Mouse (Mus musculus) stomach, postnatal 0 days (tissue): ENCODE measurements around the gene Enpp7. TPM values are rescaled to one million over a fixed set of nuclear protein-coding genes. Genes with fewer than 3 reads are reported as not detected.

Experiments used
- ATAC-seq: fragments of 200-750 bp; cut with Nextera tagmentation; 2 replicates; pipeline ENCODE4 v1.8.0; 2017; ENCODE audit not compliant: low FRiP score, low TSS enrichment
- DNase-seq: peaks from one replicate; pipeline ENCODE4 v3.0.0-alpha.2; 2016; ENCODE audit warnings: low spot score
- H3K27ac ChIP-seq: fragments of 300-500 bp; sonication (generic); replicated peaks from 2 replicates; pipeline ENCODE4 v1.5.1; 2014; ENCODE audit warnings: mild to moderate bottlenecking, control low read depth
- H3K27me3 ChIP-seq: fragments of 300-500 bp; sonication (generic); 2 replicates; pipeline ENCODE4 v1.6.1; 2014; ENCODE audit warnings: low read length; ENCODE audit not compliant: control insufficient read depth, insufficient read depth
- H3K36me3 ChIP-seq: fragments of 300-500 bp; sonication (generic); 2 replicates; pipeline ENCODE4 v1.6.1; 2014; ENCODE audit warnings: low read length, mixed read lengths; ENCODE audit not compliant: control insufficient read depth, insufficient read depth
- H3K4me1 ChIP-seq: fragments of 300-500 bp; sonication (generic); replicated peaks from 2 replicates; pipeline ENCODE4 v1.6.1; 2014; ENCODE audit warnings: antibody characterized with exemption; ENCODE audit not compliant: control insufficient read depth, insufficient read depth
- H3K4me2 ChIP-seq: fragments of 300-500 bp; sonication (generic); replicated peaks from 2 replicates; pipeline ENCODE4 v1.6.1; 2014; ENCODE audit warnings: low read depth, mild to moderate bottlenecking, control low read depth, moderate library complexity
- H3K4me3 ChIP-seq: fragments of 300-500 bp; sonication (generic); 2 replicates; pipeline ENCODE4 v1.5.1; 2014; ENCODE audit warnings: low read depth, low read length, control low read depth
- H3K9ac ChIP-seq: fragments of 300-500 bp; sonication (generic); 2 replicates; pipeline ENCODE4 v1.6.1; 2014; ENCODE audit warnings: mild to moderate bottlenecking, low read length, control low read depth, mixed read lengths
- H3K9me3 ChIP-seq: fragments of 300-500 bp; sonication (generic); 2 replicates; pipeline ENCODE4 v1.6.1; 2016; ENCODE audit warnings: low read length; ENCODE audit not compliant: control insufficient read depth
- CTCF ChIP-seq: IDR thresholded peaks from 2 replicates; pipeline ENCODE4 v1.5.1; 2016; ENCODE audit warnings: antibody characterized with exemption, low read depth, mild to moderate bottlenecking, moderate library complexity
- EP300 ChIP-seq: optimal IDR thresholded peaks from 2 replicates; pipeline ENCODE3; 2016; ENCODE audit warnings: antibody characterized with exemption
- WGBS: fragments of 180-500 bp; shearing (Covaris S2); extraction: QIAGEN DNeasy Blood & Tissue Kit; methylation state at CpG from one replicate; pipeline ENCODE4 v1.1.7; 2014; 5-methylcytosine and 5-hydroxymethylcytosine counted together
- polyA plus RNA-seq: library from polyadenylated mRNA; unstranded; fragments of >200 nt; fragmentation: Nextera tagmentation; extraction: Ambion mirVana; gene quantifications from 2 replicates; pipeline ENCODE4 v1.2.1, GENCODE M21; 2015

Gene Enpp7
- polyA plus RNA-seq, 1 experiment from 2014 or later: not detected

DNA sequence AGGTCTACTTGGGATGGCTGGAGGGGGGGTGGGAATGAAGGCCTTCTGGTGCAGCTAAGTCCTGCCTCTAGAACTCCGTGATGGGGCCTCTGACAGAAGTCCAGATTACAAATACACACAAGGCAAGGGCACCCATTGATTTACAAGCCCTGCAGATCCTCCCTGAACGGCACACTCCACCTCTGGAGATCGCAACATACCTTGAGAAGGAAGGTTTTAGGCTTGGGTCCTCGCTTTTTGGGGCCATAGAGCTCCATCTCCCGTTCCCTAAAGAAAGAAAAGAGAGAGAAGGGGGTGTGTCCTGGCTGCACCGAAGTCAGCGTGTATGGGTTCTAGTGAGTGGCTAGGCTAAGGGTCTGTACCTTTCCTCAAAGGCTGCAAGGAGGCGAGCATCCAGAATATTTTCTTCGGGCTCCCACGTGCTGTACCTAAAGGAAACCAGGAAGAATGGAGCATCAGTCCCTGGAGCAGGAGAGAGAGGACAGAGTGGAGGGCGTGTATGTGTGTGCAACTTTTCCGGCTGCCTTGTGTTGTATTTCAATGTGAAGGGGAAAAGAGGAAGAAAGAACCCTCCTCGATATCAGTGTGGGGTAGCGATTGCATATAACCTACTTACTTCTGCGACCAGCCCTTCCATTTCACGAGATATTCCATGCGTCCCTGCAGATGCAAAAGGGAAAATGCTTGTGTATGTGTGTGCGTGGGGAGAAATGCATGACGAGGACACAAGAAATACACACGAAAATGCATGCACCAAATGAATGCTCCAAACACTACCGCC is 51.9 kb downstream of the Enpp7 start:
- TF ChIP-seq CTCF: no peak
- TF ChIP-seq EP300: no peak
- ATAC-seq: no peak
- H3K9ac ChIP-seq: peak overlapping the region; percentile 73
- peak; percentile 12 for DNase-seq
- H3K4me2 ChIP-seq: peak overlapping the region; percentile 99
- no peaks in the 10 kb centered on the region for H3K9me3 ChIP-seq
- H3K4me1 ChIP-seq: peaks cover 3% of the 10 kb centered on the region
- WGBS: 21% methylated on average over 21 of the region's 21 CpGs
- 0 out of 2 replicates have a peak, but pooled peaks cover 2% of the 10 kb centered on the region for H3K36me3 ChIP-seq
- no peak overlapping the region for H3K27ac ChIP-seq
- H3K27me3 ChIP-seq: peaks cover 20% of the 10 kb centered on the region; the same call in 1 of the 2 replicates
- H3K4me3 ChIP-seq: peak overlapping the region; percentile 63

DNA sequence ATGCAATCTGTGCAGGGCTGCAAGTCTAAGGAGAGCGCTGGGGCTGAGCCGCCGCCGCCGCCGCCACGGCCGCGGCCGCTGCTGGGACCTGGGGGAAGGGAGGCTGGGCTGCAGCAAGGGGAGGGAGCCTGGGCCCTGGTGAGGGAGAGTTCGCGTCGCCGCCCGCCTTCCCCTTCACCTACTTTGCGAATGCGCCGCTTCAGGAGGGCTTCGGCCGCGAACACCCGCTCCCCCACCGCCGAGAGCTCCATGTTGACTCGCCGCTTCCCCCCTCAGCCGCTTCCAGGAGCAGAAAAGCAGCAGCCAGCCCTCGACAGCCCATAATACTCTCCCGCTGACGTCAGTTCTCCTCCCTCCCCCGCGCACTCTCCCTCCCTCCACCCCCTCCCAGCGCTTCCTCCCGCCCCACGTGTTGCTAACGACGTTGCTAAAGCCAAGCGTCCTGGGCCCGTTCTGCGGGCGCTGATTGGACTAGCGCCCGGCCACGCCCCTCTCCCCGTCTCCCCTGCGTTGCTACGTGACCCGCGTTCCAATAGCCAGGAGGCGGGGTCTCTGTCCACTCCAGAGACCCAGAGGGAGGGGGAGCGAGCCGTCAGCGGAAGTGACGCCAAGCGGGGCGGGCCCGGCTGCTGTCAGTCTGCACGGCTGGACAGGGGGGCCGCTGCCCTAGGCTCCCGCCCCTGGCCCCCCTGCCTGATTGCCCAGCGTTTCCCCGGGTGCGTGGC is 52.8 kb downstream of the Enpp7 start, which contains the start of gene Cbx8:
Cbx8 (minus strand) TSS at position 370 of the 725 bp plus-strand sequence.
- TF ChIP-seq CTCF: no peak
- TF ChIP-seq EP300: no peak
- H3K36me3 ChIP-seq: 0 out of 2 replicates have a peak, but pooled peaks cover 2% of the 10 kb centered on the region
- H3K27ac ChIP-seq: peak within 1 kb of the TSS; percentile 75; the same call in 1 of the 2 replicates
- H3K4me1 ChIP-seq: peaks cover 3% of the 10 kb centered on the region
- peak within 1 kb of the TSS; percentile 73 for H3K9ac ChIP-seq
- WGBS: 0% methylated on average over 59 of the region's 63 CpGs
- ATAC-seq (peak; percentile 95), DNase-seq (peak; percentile 100)
- H3K27me3 ChIP-seq: peaks cover 27% of the 10 kb centered on the region; the same call in 1 of the 2 replicates
- peak within 1 kb of the TSS; percentile 99 for H3K4me2 ChIP-seq
- peak within 1 kb of the TSS; percentile 63 for H3K4me3 ChIP-seq
- H3K9me3 ChIP-seq: no peaks in the 10 kb centered on the region

DNA sequence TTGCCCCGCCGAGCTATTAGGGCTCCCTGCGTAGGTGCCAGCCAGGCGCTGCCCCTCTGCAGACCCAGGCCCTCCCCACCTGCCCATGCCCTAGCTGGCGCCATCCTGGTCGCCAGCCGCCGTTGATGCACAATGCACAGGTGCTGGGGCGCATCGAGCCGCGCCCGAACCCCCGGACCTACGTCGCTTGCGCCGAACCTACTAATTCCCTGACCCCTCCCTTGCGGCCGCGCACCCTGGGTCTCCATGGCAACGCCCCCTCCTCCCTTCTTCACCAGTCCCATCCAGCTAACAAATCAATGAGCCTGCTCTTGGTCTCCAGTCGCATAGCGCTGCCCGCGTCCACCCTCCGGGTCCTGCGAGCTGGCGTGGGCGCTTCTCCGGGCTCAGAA is 53.3 kb downstream of the Enpp7 start:
- Histone ChIP-seq H3K27me3 (peaks cover 30% of the 10 kb centered on the region; the same call in 1 of the 2 replicates), H3K4me3 (peak overlapping the region; percentile 63), H3K9me3 (no peaks in the 10 kb centered on the region), H3K4me1 (peaks cover 4% of the 10 kb centered on the region), H3K27ac (no peak overlapping the region), H3K36me3 (0 out of 2 replicates have a peak, but pooled peaks cover 2% of the 10 kb centered on the region), H3K9ac (peak overlapping the region; percentile 48), H3K4me2 (peak overlapping the region; percentile 99)
- no peak for TF ChIP-seq CTCF
- no peak for TF ChIP-seq EP300
- no peak for DNase-seq
- peak; percentile 41 for ATAC-seq
- WGBS: under 1% methylated on average over 30 of the region's 31 CpGs

DNA sequence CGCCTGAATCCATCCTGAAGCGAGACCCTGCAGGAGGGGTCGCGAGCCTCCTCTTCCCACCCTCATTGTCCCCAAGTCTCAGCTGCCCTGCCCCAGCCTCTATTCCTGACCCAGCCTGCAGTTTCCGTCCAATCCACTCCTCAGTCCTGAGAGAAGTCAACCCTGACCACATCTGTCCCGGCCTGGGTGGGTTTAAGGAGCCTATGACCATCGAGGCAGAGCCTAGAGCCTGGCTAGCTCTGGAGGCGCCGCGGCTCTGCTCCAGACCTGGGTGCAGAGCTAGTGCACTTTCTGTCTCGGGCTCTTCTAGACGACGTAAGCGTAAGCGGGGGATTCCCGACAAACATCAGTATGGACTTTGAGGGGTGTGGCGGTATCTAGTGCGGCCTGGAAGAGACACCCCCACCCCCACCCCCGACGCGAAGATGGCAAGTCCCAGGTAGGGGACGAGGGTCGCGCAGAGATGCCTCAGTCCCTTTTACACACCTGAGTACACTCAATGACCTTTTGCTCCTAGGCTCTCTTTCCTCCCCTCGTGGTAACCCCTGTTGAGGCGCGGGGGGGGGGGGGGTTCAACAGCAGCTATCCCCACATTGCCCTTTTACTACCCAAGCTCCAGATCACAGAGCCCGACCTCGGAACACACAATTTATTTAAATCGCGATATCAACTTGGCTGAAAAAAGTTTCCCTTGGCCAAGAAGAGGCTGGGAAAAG is 53.9 kb downstream of the Enpp7 start:
- WGBS: 2% methylated on average over 29 of the region's 31 CpGs
- 0 out of 2 replicates have a peak, but pooled peaks cover 2% of the 10 kb centered on the region for H3K36me3 ChIP-seq
- DNase-seq (no peak), ATAC-seq (no peak; the same call in 1 of the 2 replicates)
- no peak for TF ChIP-seq EP300
- no peak for TF ChIP-seq CTCF
- no peak overlapping the region; the same call in 1 of the 2 replicates for H3K9ac ChIP-seq
- H3K4me3 ChIP-seq: peak overlapping the region; percentile 63
- H3K4me2 ChIP-seq: peak overlapping the region; percentile 99
- no peak overlapping the region for H3K27ac ChIP-seq
- H3K4me1 ChIP-seq: peaks cover 4% of the 10 kb centered on the region
- H3K27me3 ChIP-seq: peaks cover 30% of the 10 kb centered on the region; the same call in 1 of the 2 replicates
- no peaks in the 10 kb centered on the region for H3K9me3 ChIP-seq

Other genes with a start within 250 kb of the Enpp7 start
- gene Rbfox3, start 76.6 kb upstream of the Enpp7 start, polyA plus RNA-seq: 0.76 and 0.85 TPM in 2 replicates
- 5.1 and 5.3 TPM in 2 replicates for gene Cbx2, start 34.8 kb downstream of the Enpp7 start, polyA plus RNA-seq
- 4.6 and 5.1 TPM in 2 replicates for gene Cbx8, start 52.8 kb downstream of the Enpp7 start, polyA plus RNA-seq
- gene Cbx4, start 98.0 kb downstream of the Enpp7 start, polyA plus RNA-seq: 9.6 and 11.2 TPM in 2 replicates
- gene Tbc1d16, start 240.3 kb downstream of the Enpp7 start, polyA plus RNA-seq: 4.8 and 6.3 TPM in 2 replicates
- gene Ccdc40, start 240.4 kb downstream of the Enpp7 start, polyA plus RNA-seq: 0.92 and 1.2 TPM in 2 replicates